Mouse (Mus musculus) neural tube, embryonic 13.5 days (tissue): ENCODE data around the gene Dnaja2. TPM values are rescaled to one million over a fixed set of nuclear protein-coding genes. Genes with fewer than 3 reads are reported as not detected.

Experiments used
- ATAC-seq: fragments of 200-750 bp; cut with Nextera tagmentation; 2 replicates; pipeline ENCODE4 v1.8.0; 2017; ENCODE audit warnings: low read depth, mild to moderate bottlenecking, moderate TSS enrichment, moderate library complexity
- H3K27ac ChIP-seq: fragments of 300-500 bp; sonication (generic); replicated peaks from 2 replicates; pipeline ENCODE4 v1.5.1; 2015; ENCODE audit warnings: moderate library complexity, mild to moderate bottlenecking, inconsistent platforms
- H3K27me3 ChIP-seq: fragments of 300-500 bp; sonication (generic); 2 replicates; pipeline ENCODE4 v1.6.1; 2015; ENCODE audit warnings: mild to moderate bottlenecking, inconsistent platforms
- H3K36me3 ChIP-seq: fragments of 300-500 bp; sonication (generic); 2 replicates; pipeline ENCODE4 v1.6.1; 2015; ENCODE audit warnings: mild to moderate bottlenecking, inconsistent platforms
- H3K4me1 ChIP-seq: fragments of 300-500 bp; sonication (generic); replicated peaks from 2 replicates; pipeline ENCODE4 v1.6.1; 2015; ENCODE audit warnings: inconsistent platforms
- H3K4me2 ChIP-seq: fragments of 300-500 bp; sonication (generic); 2 replicates; pipeline ENCODE4 v1.6.1; 2015; ENCODE audit warnings: inconsistent platforms, mild to moderate bottlenecking, moderate library complexity
- H3K4me3 ChIP-seq: fragments of 300-500 bp; sonication (generic); 2 replicates; pipeline ENCODE4 v1.5.1; 2015; ENCODE audit warnings: mild to moderate bottlenecking, inconsistent platforms
- H3K9ac ChIP-seq: fragments of 300-500 bp; sonication (generic); 2 replicates; pipeline ENCODE4 v1.6.1; 2015; ENCODE audit warnings: moderate library complexity, mild to moderate bottlenecking, inconsistent platforms
- H3K9me3 ChIP-seq: fragments of 300-500 bp; sonication (generic); 2 replicates; pipeline ENCODE4 v1.6.1; 2016; ENCODE audit warnings: inconsistent platforms
- WGBS: fragments of 180-500 bp; shearing (Covaris S2); methylation state at CpG from one replicate; pipeline ENCODE4 v1.1.7; 2015; 5-methylcytosine and 5-hydroxymethylcytosine counted together
- polyA plus RNA-seq: library from polyadenylated mRNA; unstranded; fragments of >200 nt; fragmentation: Nextera tagmentation; extraction: Ambion mirVana; gene quantifications from 2 replicates; pipeline ENCODE4 v1.2.1, GENCODE M21; 2015

Dnaja2 gene
- polyA plus RNA-seq, 1 experiment from 2014 or later: 190 TPM

DNA sequence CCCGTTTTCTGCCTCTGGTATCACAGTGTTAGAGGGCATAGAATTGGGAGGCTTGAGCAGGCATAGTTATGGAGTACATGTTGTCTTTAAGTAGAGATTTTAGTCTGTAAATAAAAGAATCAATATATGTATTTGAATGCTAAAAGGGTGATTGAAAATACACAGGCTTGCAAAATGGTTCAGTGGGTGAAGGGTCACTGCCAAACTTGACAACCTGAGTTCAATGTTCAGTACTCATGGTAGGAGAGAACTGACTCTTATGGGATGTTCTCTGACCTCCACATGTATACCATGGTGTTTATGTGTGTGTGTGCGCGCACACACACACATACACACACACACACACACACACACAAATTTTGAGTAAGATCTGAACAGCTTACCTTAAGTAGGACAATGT lies 22.5 kb upstream of the Dnaja2 start:
- Histone ChIP-seq H3K4me2 (no peak overlapping the region), H3K4me1 (no peaks in the 10 kb centered on the region), H3K27me3 (no peaks in the 10 kb centered on the region), H3K9ac (no peak overlapping the region), H3K36me3 (no peaks in the 10 kb centered on the region), H3K27ac (no peak overlapping the region), H3K4me3 (no peak overlapping the region), H3K9me3 (no peaks in the 10 kb centered on the region)
- ATAC-seq: no peak
- WGBS: 87% methylated on average over 3 of the region's 3 CpGs

- H3K36me3 ChIP-seq: no peaks in the 10 kb centered on the region
- H3K4me1 ChIP-seq: no peaks in the 10 kb centered on the region
- no peak overlapping the region for H3K4me3 ChIP-seq
- no peaks in the 10 kb centered on the region for H3K9me3 ChIP-seq
- H3K27me3 ChIP-seq: no peaks in the 10 kb centered on the region
- H3K9ac ChIP-seq: no peak overlapping the region
- no peak overlapping the region for H3K27ac ChIP-seq
- ATAC-seq: no peak
- no peak overlapping the region for H3K4me2 ChIP-seq
- 84% methylated on average over 2 of the region's 2 CpGs for WGBS
Observed at GRCm38 (mm10) chr8:85573972-85574496, 18.9 kb upstream of the Dnaja2 start.

GRCm38 (mm10) chr8:85570466-85570865 lies 15.3 kb upstream of the Dnaja2 start:
- Histone ChIP-seq H3K4me1 (no peaks in the 10 kb centered on the region), H3K4me2 (no peak overlapping the region), H3K27me3 (no peaks in the 10 kb centered on the region), H3K9me3 (no peaks in the 10 kb centered on the region), H3K9ac (no peak overlapping the region), H3K36me3 (no peaks in the 10 kb centered on the region), H3K4me3 (no peak overlapping the region), H3K27ac (no peak overlapping the region)
- WGBS: 83% methylated on average over 4 of the region's 4 CpGs
- ATAC-seq: no peak

GRCm38 (mm10) chr8:85567801-85568200 lies 12.7 kb upstream of the Dnaja2 start:
- Histone ChIP-seq H3K4me2 (no peak overlapping the region), H3K4me3 (no peak overlapping the region), H3K36me3 (no peaks in the 10 kb centered on the region), H3K27me3 (no peaks in the 10 kb centered on the region), H3K27ac (no peak overlapping the region), H3K9ac (no peak overlapping the region), H3K4me1 (no peaks in the 10 kb centered on the region), H3K9me3 (no peaks in the 10 kb centered on the region)
- 91% methylated on average over 2 of the region's 2 CpGs for WGBS
- ATAC-seq: no peak

DNA sequence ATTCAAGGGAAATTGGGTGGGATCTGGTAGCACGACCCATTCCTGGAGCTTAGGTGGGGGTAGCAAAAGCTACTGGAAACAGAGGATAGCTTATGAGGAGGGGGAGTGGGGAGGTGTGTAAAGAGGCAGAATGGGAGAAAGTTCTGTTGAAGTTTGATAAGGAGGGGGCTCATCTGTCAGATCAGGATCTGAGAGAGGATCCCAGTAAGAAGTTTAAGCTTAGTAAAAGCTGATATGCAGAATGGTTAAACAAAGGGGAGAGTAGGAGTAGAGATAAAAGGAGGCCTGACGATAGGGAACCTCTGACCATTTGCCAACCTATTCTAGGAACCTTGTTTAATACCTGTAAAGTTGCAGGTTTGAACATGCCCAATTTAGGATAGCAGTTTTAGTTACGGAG lies 10.0 kb upstream of the Dnaja2 start:
- no peak overlapping the region for H3K4me2 ChIP-seq
- WGBS: 90% methylated on average over 3 of the region's 3 CpGs
- no peaks in the 10 kb centered on the region for H3K36me3 ChIP-seq
- no peaks in the 10 kb centered on the region for H3K27me3 ChIP-seq
- no peaks in the 10 kb centered on the region for H3K9me3 ChIP-seq
- no peak overlapping the region for H3K9ac ChIP-seq
- no peak overlapping the region for H3K27ac ChIP-seq
- no peak for ATAC-seq
- no peaks in the 10 kb centered on the region for H3K4me1 ChIP-seq
- H3K4me3 ChIP-seq: no peak overlapping the region

DNA sequence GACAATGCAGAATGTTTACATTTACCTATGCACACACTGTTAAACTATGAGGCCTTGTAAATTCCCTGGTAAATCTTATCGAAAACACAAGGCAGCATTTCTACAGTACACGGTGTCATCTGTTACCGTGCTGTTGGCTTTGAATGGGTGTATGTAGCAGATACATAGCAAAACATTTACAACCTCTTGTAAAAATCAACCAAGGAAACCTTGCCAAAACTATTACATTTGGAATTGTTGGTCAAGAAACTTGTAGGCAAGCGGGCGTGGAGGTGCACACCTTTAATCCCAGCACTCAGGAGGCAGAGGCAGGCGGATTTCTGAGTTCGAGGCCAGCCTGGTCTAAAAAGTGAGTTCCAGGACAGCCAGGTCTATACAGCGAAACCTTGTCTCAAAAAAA lies 8.2 kb upstream of the Dnaja2 start:
- WGBS: 94% methylated on average over 8 of the region's 8 CpGs
- Histone ChIP-seq H3K4me2 (no peak overlapping the region), H3K27me3 (no peaks in the 10 kb centered on the region), H3K27ac (no peak overlapping the region), H3K36me3 (no peaks in the 10 kb centered on the region), H3K9ac (no peak overlapping the region), H3K4me3 (no peak overlapping the region), H3K4me1 (no peaks in the 10 kb centered on the region), H3K9me3 (no peaks in the 10 kb centered on the region)
- ATAC-seq: no peak

- no peak overlapping the region for H3K4me2 ChIP-seq
- H3K9me3 ChIP-seq: no peaks in the 10 kb centered on the region
- no peak overlapping the region for H3K4me3 ChIP-seq
- ATAC-seq: no peak
- H3K9ac ChIP-seq: no peak overlapping the region
- peaks cover 8% of the 10 kb centered on the region for H3K4me1 ChIP-seq
- 77% methylated on average over 2 of the region's 2 CpGs for WGBS
- no peaks in the 10 kb centered on the region for H3K27me3 ChIP-seq
- no peaks in the 10 kb centered on the region for H3K36me3 ChIP-seq
- no peak overlapping the region for H3K27ac ChIP-seq
Observed at GRCm38 (mm10) chr8:85559966-85560365, 4.8 kb upstream of the Dnaja2 start.

GRCm38 (mm10) chr8:85559201-85559600 lies 4.1 kb upstream of the Dnaja2 start:
- Histone ChIP-seq H3K4me2 (no peak overlapping the region), H3K27me3 (no peaks in the 10 kb centered on the region), H3K36me3 (no peaks in the 10 kb centered on the region), H3K9me3 (no peaks in the 10 kb centered on the region), H3K9ac (no peak overlapping the region), H3K4me1 (peaks cover 10% of the 10 kb centered on the region), H3K4me3 (no peak overlapping the region), H3K27ac (no peak overlapping the region)
- 100% methylated on average over 1 of the region's 1 CpGs for whole genome bisulfite sequencing
- ATAC-seq: no peak

DNA sequence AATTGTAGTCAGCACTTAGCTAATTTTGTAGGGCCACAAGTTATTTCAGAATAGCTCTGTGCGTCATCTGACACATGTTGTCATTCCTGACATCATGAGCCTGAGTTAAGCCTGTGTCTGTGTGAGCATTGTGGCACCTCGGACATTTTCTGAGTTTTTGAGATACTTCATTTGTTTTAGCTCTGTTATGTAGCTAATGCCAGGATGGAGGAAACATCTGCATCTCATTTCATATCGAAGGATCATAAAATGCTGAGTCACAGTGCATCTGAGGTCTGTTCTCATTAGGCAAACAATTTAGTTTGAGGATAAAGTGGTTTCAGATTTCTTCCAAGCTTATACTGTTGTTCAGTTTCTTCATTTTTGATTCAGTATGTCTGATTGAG lies 2.5 kb upstream of the Dnaja2 start:
- 88% methylated on average over 3 of the region's 3 CpGs for WGBS
- ATAC-seq: no peak
- no peak overlapping the region for H3K9ac ChIP-seq
- H3K4me1 ChIP-seq: peaks cover 24% of the 10 kb centered on the region
- no peak overlapping the region for H3K4me2 ChIP-seq
- no peaks in the 10 kb centered on the region for H3K9me3 ChIP-seq
- H3K4me3 ChIP-seq: no peak overlapping the region
- H3K27me3 ChIP-seq: no peaks in the 10 kb centered on the region
- peaks cover 6% of the 10 kb centered on the region; the same call in 1 of the 2 replicates for H3K36me3 ChIP-seq
- no peak overlapping the region for H3K27ac ChIP-seq

DNA sequence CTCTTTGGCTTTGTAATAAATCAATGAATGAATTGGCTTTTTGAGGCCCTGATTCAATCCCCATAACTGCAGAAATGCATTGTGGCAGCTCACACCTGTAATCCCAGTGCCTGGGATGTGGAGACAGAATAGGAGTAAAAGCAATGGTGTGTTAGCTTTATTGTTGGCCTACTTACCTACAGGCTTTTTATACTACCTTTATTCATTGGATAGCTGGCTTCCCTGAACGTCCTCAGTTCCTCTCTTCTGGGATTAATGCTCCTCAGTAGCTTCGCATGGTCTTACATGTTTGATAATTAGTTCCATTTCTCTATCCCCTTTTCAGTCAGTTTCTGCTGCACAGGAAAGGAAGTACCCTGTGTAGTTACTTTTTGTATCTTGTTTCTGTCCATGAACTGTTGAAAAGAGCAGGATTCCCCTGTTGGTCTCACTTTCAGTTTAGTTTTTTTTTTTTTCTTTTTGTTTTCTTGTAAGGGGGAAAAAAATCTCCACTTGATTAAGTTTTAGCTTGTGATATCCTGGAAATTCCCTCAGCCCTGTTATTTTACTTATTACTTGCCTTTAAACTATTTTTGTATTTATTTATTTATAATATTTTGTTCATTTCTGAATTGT lies 1.9 kb upstream of the Dnaja2 start:
- Histone ChIP-seq H3K9me3 (no peaks in the 10 kb centered on the region), H3K4me1 (peaks cover 29% of the 10 kb centered on the region), H3K36me3 (peaks cover 10% of the 10 kb centered on the region), H3K4me2 (no peak overlapping the region), H3K27me3 (no peaks in the 10 kb centered on the region), H3K27ac (no peak overlapping the region), H3K9ac (no peak overlapping the region), H3K4me3 (no peak overlapping the region)
- WGBS: 81% methylated on average over 2 of the region's 2 CpGs
- no peak for ATAC-seq

DNA sequence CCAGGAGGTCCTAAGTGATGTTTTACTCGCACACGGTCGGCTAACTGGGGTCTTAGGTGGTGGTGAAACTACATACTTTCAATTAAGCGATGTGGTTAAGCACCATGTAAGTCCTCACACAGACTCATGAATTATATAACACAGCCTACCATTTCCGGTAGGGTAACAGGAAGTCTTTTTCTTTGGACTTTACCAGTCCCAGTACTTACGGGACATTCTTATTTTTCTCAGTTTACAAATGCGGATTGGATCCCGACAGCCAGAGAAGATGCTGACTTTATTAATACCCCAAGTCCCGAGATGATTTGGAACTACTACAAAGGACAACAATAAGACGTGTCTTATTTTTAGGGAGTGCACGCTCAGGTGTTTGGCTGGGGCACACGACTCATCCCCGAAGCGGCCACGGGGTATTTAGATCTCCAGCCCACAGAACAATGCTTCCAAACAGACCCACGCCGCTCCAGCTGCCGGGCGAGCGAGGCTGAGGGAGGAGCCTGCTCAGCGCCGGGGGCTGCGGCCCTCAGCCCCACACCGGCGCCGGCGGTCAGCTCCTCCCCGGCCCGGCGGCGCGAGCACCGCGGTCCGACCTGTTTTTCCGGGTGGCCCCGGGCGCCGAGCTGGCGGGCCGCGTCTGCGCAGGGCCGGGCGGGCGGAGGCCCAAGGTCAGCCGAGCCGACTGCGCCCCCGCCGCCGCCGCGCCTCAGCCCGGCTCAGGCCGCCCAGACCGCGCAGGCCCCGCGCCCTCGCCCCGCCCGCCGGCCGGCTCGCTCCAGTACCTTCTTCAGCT lies 558 bp downstream of the Dnaja2 start:
- Histone ChIP-seq H3K36me3 (peaks cover 32% of the 10 kb centered on the region), H3K4me1 (peaks cover 38% of the 10 kb centered on the region), H3K9ac (peak overlapping the region; percentile 91), H3K4me3 (peak overlapping the region; percentile 92), H3K27ac (peak overlapping the region; percentile 91), H3K9me3 (no peaks in the 10 kb centered on the region), H3K27me3 (no peaks in the 10 kb centered on the region), H3K4me2 (peak overlapping the region; percentile 94)
- WGBS: under 1% methylated on average over 61 of the region's 66 CpGs
- peak; percentile 92 for ATAC-seq

DNA sequence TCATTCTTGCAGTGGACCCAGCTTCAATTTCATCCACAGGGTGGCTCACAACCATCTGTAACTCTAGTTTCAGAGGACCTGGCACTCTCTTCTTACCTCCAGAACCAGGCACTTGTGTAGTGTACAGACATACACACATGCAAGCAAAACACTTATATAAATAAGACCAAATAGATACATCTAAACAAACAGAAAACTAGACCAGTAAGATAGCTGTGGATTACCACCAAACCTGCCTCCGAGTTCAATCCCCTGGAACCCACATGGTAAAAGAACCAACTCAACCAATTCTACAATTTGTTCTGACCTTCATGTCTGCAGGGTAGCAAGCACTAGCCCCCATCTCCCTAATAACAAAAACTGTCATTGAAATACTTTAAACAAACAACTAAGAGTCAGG lies 3.2 kb downstream of the Dnaja2 start:
- peaks cover 59% of the 10 kb centered on the region for H3K36me3 ChIP-seq
- no peak overlapping the region for H3K27ac ChIP-seq
- H3K9ac ChIP-seq: no peak overlapping the region
- ATAC-seq: no peak
- 97% methylated on average over 1 of the region's 1 CpGs for WGBS
- no peaks in the 10 kb centered on the region for H3K27me3 ChIP-seq
- H3K4me1 ChIP-seq: peaks cover 38% of the 10 kb centered on the region
- H3K4me3 ChIP-seq: no peak overlapping the region
- no peaks in the 10 kb centered on the region for H3K9me3 ChIP-seq
- no peak overlapping the region for H3K4me2 ChIP-seq
